Mouse (Mus musculus) limb, embryonic 11.5 days (tissue): ENCODE results near the gene Adgrl3. TPM values are rescaled to one million over a fixed set of nuclear protein-coding genes. Genes with fewer than 3 reads are reported as not detected.

Source experiments
- ATAC-seq: fragments of 200-750 bp; cut with Nextera tagmentation; 2 replicates; pipeline ENCODE4 v1.8.0; 2017; ENCODE audit warnings: low read depth; ENCODE audit not compliant: insufficient number of reproducible peaks, low FRiP score, low TSS enrichment
- DNase-seq: peaks from one replicate; pipeline ENCODE4 v3.0.0-alpha.2; 2015; ENCODE audit warnings: low spot score
- H3K27ac ChIP-seq: fragments of 300-500 bp; sonication (generic); replicated peaks from 2 replicates; pipeline ENCODE4 v1.5.1; 2014; ENCODE audit warnings: low read depth, mild to moderate bottlenecking, low read length
- H3K27me3 ChIP-seq: fragments of 300-500 bp; sonication (generic); 2 replicates; pipeline ENCODE4 v1.6.1; 2014; ENCODE audit warnings: mild to moderate bottlenecking, low read length, mixed read lengths; ENCODE audit not compliant: control insufficient read depth, insufficient read depth
- H3K36me3 ChIP-seq: fragments of 300-500 bp; sonication (generic); 2 replicates; pipeline ENCODE4 v1.6.1; 2014; ENCODE audit warnings: mild to moderate bottlenecking, low read length, moderate library complexity, mixed read lengths; ENCODE audit not compliant: control insufficient read depth, insufficient read depth
- H3K4me1 ChIP-seq: fragments of 300-500 bp; sonication (generic); 2 replicates; pipeline ENCODE4 v1.6.1; 2014; ENCODE audit warnings: low read length, mixed read lengths; ENCODE audit not compliant: control insufficient read depth, insufficient read depth
- H3K4me2 ChIP-seq: fragments of 300-500 bp; sonication (generic); 2 replicates; pipeline ENCODE4 v1.6.1; 2014; ENCODE audit warnings: low read depth, mild to moderate bottlenecking, moderate library complexity; ENCODE audit not compliant: severe bottlenecking
- H3K4me3 ChIP-seq: fragments of 300-500 bp; sonication (generic); 2 replicates; pipeline ENCODE4 v1.5.1; 2014; ENCODE audit warnings: low read depth, low read length
- H3K9ac ChIP-seq: fragments of 300-500 bp; sonication (generic); 2 replicates; pipeline ENCODE4 v1.6.1; 2014; ENCODE audit warnings: mild to moderate bottlenecking, low read length
- H3K9me3 ChIP-seq: fragments of 300-500 bp; sonication (generic); 2 replicates; pipeline ENCODE4 v1.6.1; 2016; ENCODE audit warnings: low read length; ENCODE audit not compliant: control insufficient read depth
- WGBS: fragments of 180-500 bp; shearing (Covaris S2); extraction: QIAGEN DNeasy Blood & Tissue Kit; methylation state at CpG from one replicate; pipeline ENCODE4 v1.1.7; 2014; 5-methylcytosine and 5-hydroxymethylcytosine counted together
- polyA plus RNA-seq: library from polyadenylated mRNA; unstranded; fragments of >200 nt; fragmentation: Nextera tagmentation; extraction: Ambion mirVana; gene quantifications from 2 replicates; pipeline ENCODE4 v1.2.1, GENCODE M21; 2014

Gene Adgrl3
- polyA plus RNA-seq, 1 experiment from 2014 or later, result 23.9 TPM

DNA sequence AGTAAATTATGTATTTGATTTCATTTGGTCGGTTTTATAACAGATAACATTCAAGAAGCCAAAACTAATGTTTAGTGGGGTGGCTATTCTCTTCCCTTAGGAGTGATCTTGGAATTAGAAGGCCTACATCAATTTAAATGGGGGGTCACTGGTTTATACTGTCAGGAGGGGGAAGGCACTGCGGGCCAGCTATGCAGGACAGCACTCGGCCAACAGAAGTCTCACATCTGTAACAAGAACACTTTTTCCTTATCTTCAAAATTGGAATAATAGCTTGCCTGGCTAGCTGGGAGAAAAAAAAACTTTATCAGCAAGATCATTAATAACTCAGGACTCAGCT lies 325.1 kb downstream of the Adgrl3 start:
- 0 out of 2 replicates have a peak, but pooled peaks cover 9% of the 10 kb centered on the region for H3K4me1 ChIP-seq
- no peaks in the 10 kb centered on the region for H3K27me3 ChIP-seq
- DNase-seq, result no peak
- H3K9ac ChIP-seq, result no peak overlapping the region
- no peak overlapping the region for H3K27ac ChIP-seq
- no peak overlapping the region for H3K4me3 ChIP-seq
- WGBS, result 49% methylated on average over 3 of the region's 3 CpGs
- no peaks in the 10 kb centered on the region for H3K36me3 ChIP-seq
- H3K9me3 ChIP-seq, result no peaks in the 10 kb centered on the region
- no peak for ATAC-seq
- no peak overlapping the region for H3K4me2 ChIP-seq

DNA sequence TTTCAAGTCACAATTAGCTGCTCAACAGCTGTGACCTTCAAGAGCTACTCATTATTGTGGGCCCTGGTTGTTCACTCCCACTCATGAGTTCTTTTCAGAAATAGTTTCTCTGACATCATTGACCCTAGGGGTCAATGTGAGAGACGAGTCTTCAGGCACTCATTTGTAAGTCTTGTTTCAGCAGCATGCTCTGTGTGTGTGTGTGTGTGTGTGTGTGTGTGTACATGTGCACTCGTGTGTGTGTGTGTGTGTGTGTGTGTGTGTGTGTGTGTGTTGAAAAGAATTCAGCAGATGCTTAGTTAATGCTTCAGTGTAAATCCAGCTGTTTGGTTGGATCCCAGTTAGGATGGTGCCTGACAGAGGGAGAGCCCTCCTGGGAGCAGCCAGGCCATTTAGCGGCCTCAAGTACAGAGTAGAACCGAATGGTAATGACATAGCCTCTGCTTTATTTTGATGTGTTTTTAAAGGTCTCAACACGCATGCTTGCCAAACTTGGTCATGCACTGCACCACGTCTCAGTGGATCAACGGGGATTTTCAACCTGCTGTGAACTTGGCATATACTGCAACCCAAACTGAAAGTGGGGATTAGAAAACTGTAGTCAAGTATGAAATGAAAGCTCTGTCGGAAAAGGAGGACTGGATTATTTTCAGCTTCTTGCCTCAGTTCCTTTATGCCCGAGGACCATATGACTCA lies 325.6 kb downstream of the Adgrl3 start:
- ATAC-seq (0 out of 2 replicates have a peak, but pooled peaks have one; percentile 16), DNase-seq (no peak)
- Histone ChIP-seq H3K4me2 (no peak overlapping the region), H3K36me3 (no peaks in the 10 kb centered on the region), H3K9me3 (no peaks in the 10 kb centered on the region), H3K4me3 (no peak overlapping the region), H3K9ac (no peak overlapping the region), H3K4me1 (0 out of 2 replicates have a peak, but pooled peaks cover 9% of the 10 kb centered on the region), H3K27ac (no peak overlapping the region), H3K27me3 (no peaks in the 10 kb centered on the region)
- 61% methylated on average over 9 of the region's 9 CpGs for WGBS

DNA sequence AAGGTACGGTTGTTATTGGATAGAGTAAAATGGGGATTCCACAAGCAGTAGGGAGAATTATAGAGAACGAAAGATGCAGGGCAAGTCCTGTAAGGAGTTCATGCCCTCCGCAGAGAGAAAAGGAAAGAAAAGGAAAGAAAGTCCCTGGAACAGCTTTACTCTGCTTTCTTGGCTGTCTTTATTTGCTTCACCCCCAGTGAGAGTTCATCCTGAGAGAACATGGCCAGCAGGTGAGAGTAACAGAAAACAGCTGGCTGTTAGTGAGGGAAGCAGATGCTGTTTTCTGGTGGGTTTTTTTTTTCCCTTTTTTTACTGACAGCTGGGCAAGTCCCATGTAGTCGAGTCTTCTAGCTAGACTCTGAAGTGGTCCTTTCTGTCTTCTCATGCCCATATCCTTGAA lies 327.6 kb downstream of the Adgrl3 start:
- Histone ChIP-seq H3K4me3 (no peak overlapping the region), H3K36me3 (no peaks in the 10 kb centered on the region), H3K4me1 (0 out of 2 replicates have a peak, but pooled peaks cover 9% of the 10 kb centered on the region), H3K27ac (no peak overlapping the region), H3K9me3 (no peaks in the 10 kb centered on the region), H3K4me2 (no peak overlapping the region), H3K9ac (no peak overlapping the region), H3K27me3 (no peaks in the 10 kb centered on the region)
- no peak; the same call in 1 of the 2 replicates for ATAC-seq
- DNase-seq, result peak; percentile 68
- 16% methylated on average over 4 of the region's 4 CpGs for WGBS

DNA sequence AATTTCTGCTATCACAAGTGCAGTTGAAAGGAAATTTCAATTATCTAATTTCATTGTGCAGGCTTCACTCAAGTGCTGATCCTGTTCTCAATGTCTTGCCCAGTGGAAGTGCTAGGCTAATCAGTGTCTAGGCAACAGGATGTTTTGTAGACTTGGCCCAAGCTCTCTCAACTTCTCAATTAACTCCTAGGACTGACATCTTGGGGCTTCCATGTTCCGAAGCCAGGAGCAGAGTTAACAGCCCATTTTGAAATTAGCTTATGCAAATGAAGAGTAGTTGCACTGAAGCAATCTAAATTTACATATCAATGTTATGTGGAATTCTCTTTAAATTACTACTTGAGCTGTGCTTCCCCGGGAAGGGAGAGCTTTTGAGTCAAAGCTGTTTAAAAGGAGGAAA lies 339.6 kb downstream of the Adgrl3 start:
- Histone ChIP-seq H3K9me3 (no peaks in the 10 kb centered on the region), H3K4me3 (no peak overlapping the region), H3K9ac (no peak overlapping the region), H3K4me2 (no peak overlapping the region), H3K27me3 (no peaks in the 10 kb centered on the region), H3K4me1 (no peaks in the 10 kb centered on the region), H3K27ac (no peak overlapping the region), H3K36me3 (no peaks in the 10 kb centered on the region)
- 62% methylated on average over 2 of the region's 2 CpGs for WGBS
- ATAC-seq (no peak), DNase-seq (no peak)

DNA sequence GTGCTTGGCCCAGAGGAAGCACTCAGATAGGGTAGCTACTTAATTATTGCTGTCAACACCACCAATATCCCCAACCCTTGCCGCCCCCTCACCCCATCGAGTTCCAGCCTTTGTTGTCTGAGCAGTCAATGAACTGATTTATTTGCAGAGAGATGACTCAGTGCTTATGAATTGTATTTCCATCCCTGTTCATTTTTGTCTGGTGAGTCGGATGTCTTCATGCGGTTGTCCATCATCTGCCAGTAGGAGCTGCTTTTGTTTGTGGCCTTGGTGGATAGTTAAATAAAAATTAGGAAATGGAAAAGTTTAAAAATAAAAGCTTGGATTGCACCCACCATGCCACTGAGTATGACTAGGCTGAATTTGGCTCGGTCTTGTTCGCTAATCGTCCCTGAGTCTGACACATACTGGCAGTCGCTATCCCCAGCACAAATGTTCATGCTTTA lies 344.3 kb downstream of the Adgrl3 start:
- no peak overlapping the region for H3K9ac ChIP-seq
- H3K4me1 ChIP-seq, result no peaks in the 10 kb centered on the region
- ATAC-seq, result no peak
- H3K4me3 ChIP-seq, result no peak overlapping the region
- WGBS, result 84% methylated on average over 8 of the region's 8 CpGs
- DNase-seq, result no peak
- no peak overlapping the region for H3K4me2 ChIP-seq
- H3K36me3 ChIP-seq, result no peaks in the 10 kb centered on the region
- no peaks in the 10 kb centered on the region for H3K9me3 ChIP-seq
- H3K27ac ChIP-seq, result no peak overlapping the region
- H3K27me3 ChIP-seq, result no peaks in the 10 kb centered on the region

DNA sequence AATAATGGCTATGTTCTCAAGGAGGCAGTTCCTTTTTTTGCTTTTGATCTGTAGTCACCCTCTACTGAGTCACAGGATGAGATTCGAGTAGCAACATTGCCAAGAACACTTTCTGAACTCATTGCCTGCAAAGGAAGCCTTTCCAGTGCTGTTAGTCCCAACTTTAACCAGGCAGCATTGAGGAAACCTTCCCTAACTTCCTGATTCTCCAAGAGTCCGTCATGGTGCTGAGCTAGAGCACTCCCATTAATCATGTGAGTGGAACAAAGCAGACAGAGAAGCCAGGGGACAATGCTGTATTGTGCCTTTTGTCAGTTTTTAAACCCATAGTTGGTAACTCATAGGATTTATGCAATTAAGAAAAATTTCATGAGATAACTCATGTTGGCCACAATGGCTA lies 345.3 kb downstream of the Adgrl3 start:
- Histone ChIP-seq H3K27me3 (no peaks in the 10 kb centered on the region), H3K4me3 (no peak overlapping the region), H3K27ac (no peak overlapping the region), H3K9me3 (no peaks in the 10 kb centered on the region), H3K9ac (no peak overlapping the region), H3K4me2 (no peak overlapping the region), H3K36me3 (no peaks in the 10 kb centered on the region), H3K4me1 (no peaks in the 10 kb centered on the region)
- 71% methylated on average over 2 of the region's 2 CpGs for WGBS
- ATAC-seq (no peak), DNase-seq (no peak)

DNA sequence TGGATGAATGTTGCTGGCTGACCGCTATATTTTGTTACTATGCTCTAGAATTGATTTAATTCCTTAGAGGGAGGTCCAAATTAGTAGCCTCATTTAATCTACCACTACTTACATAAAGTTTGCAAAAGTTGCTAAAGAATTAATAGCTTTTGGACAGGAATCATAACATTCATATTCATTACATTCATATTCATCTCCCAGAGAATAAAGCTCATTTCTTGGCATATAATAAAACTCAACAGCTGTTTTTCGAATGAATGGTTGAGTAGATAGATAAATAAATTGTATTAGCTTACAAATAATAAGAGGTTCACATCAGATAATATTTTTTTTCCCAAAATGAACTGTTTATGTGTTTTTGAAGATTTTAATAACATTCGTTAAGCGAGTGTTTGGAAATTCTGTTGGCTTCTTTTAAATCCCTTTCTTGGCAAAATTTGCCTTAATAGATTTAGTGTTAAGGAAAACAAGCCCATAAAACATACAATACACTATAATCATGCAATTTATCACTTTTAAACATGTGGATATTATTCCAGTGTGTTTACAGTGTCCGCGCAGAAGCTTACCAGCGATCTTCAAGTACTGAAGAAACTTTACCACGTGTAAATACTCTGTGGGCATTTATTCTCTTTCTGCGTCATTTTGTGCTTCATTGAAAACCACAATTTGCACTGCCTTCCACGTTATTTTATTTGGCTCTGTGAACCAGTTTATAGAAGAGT lies 350.4 kb downstream of the Adgrl3 start:
- no peaks in the 10 kb centered on the region for H3K27me3 ChIP-seq
- 86% methylated on average over 10 of the region's 10 CpGs for WGBS
- H3K9me3 ChIP-seq, result no peaks in the 10 kb centered on the region
- no peak overlapping the region for H3K27ac ChIP-seq
- no peak overlapping the region for H3K9ac ChIP-seq
- no peaks in the 10 kb centered on the region for H3K36me3 ChIP-seq
- DNase-seq, result no peak
- no peaks in the 10 kb centered on the region for H3K4me1 ChIP-seq
- H3K4me3 ChIP-seq, result no peak overlapping the region
- no peak overlapping the region for H3K4me2 ChIP-seq
- no peak for ATAC-seq

DNA sequence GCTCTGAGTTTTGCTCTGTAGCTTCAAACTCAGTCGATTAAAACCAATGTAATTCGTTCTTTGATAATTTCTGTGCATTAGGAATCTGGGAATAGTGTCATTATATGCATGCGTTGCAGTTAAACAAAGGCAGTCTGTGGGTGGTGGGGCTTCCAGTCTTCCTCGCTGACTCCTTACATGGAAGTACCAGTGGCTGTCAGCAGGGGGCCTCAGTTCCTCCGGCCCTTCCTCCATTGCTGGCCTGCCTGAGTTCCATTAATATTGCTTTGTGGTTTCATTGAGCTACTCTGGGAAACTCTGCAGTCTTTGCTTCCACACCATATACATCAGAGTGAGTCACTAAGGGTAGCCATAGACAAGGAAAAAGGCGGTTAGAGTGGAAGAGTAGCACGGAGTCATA lies 356.1 kb downstream of the Adgrl3 start:
- H3K9me3 ChIP-seq, result no peaks in the 10 kb centered on the region
- DNase-seq (no peak), ATAC-seq (no peak)
- H3K4me1 ChIP-seq, result no peaks in the 10 kb centered on the region
- H3K4me2 ChIP-seq, result no peak overlapping the region
- 86% methylated on average over 7 of the region's 7 CpGs for WGBS
- H3K36me3 ChIP-seq, result no peaks in the 10 kb centered on the region
- no peaks in the 10 kb centered on the region for H3K27me3 ChIP-seq
- H3K27ac ChIP-seq, result no peak overlapping the region
- no peak overlapping the region for H3K4me3 ChIP-seq
- H3K9ac ChIP-seq, result no peak overlapping the region
